Mouse (Mus musculus) G1E (cell line): Measurements from ENCODE around the gene Dtymk.

Experiments used
- CTCF ChIP-seq: IDR thresholded peaks from 2 replicates; pipeline ENCODE4 v1.5.1; 2012; ENCODE audit warnings: low read depth, low read length, inconsistent platforms, mixed read lengths
- GATA1 ChIP-seq: IDR thresholded peaks from 2 replicates; pipeline ENCODE4 v1.6.1; 2012; ENCODE audit warnings: borderline replicate concordance, low read length, inconsistent platforms, mixed read lengths

DNA sequence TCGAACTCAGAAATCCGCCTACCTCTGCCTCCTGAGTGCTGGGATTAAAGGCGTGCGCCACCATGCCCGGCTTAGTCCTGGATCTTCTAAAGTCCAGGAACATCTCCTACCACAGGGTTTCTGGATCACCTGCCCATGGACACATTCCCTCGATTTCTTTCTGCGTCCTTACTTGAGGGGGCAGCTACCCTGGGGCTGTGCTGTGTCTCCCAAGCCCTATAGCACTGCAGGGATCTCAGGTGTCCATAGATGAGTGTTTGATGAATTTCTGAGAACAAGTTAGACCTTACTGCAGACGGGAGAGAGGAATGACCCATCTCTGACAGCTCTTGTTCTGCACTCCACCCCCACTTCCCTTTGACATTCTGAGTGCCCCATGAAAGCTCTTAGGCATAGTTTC is 35.6 kb upstream of the Dtymk start:
- TF ChIP-seq CTCF: no peak
- TF ChIP-seq GATA1: no peak
